Mouse (Mus musculus): ENCODE measurements around the gene Scamp3.
A peak's percentile ranks its signal among the peaks of the same experiment; 100 is the strongest.

- peak; percentile 93 for TF ChIP-seq CTCF (IDR thresholded peaks at IDR 0.05; ENCODE audit: low read depth, low read length)
- TF ChIP-seq POLR2A (IDR thresholded peaks at IDR 0.05; ENCODE audit: extremely low read depth, insufficient read depth, low read length): no peak
Observed at GRCm38 (mm10) chr3:89228180-89228549, 50.9 kb downstream of the Scamp3 start.

All from liver, adult 2 months (tissue).